Mouse (Mus musculus) CD4-positive, CD25-positive, alpha-beta regulatory T cell, adult 9 weeks (primary cell): ENCODE data around the gene Sec23ip. TPM values are rescaled to one million over a fixed set of nuclear protein-coding genes. Genes with fewer than 3 reads are reported as not detected.

Source experiments
- polyA plus RNA-seq: library from polyadenylated mRNA; unstranded; fragments of 100-300 nt; shearing (Covaris generic); gene quantifications from one replicate; pipeline ENCODE4 v1.2.1, GENCODE M21; 2017

The Sec23ip gene
- polyA plus RNA-seq: 75.9 TPM

GRCm38 (mm10) chr7:128744684-128745485, at the start of gene Sec23ip:
Gene Sec23ip, plus strand, starts transcription at chr7:128744943.

GRCm38 (mm10) chr7:128740334-128740733, 4.4 kb upstream of the Sec23ip start, which contains the start of gene Mcmbp:
Gene Mcmbp, minus strand, starts transcription at chr7:128740495.

Other genes with a start within 250 kb of the Sec23ip start
- 9.1 TPM for gene Bag3, start 221.3 kb upstream of the Sec23ip start, polyA plus RNA-seq
- 48.7 TPM for gene Inpp5f, start 133.6 kb upstream of the Sec23ip start, polyA plus RNA-seq
- 13.9 TPM for gene Mcmbp, start 4.4 kb upstream of the Sec23ip start, polyA plus RNA-seq